Mouse (Mus musculus): ENCODE measurements around the gene Taok1.

DNA sequence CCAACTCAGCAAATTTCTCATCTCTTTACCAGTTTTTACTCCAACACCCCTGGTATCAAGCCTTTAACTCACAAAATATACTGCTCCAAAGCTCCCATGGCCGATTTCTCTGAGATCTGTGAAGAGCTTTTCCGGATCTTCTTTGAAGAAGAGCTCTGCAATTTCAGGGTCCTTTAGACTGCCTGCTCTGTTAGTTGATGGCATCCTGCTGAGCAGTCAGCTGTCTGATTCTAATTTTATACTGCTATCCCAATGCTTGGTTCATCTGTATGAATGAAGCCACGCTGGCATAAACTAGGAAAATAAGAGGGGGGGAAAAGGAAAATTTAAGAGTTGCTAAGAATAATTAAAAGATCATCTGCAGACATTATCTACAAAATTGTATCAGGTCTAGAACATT is 22.4 kb downstream of the Taok1 start:
- TF ChIP-seq MAX (IDR thresholded peaks at IDR 0.05; ENCODE audit: low read depth) (no peak), POLR2A (IDR thresholded peaks at IDR 0.05; ENCODE audit: insufficient read length, low read depth) (no peak), E2F4 (IDR thresholded peaks at IDR 0.05; ENCODE audit: insufficient read depth) (no peak), MYOD1 (IDR thresholded peaks at IDR 0.05; ENCODE audit: control insufficient read depth in 1 of 3, insufficient read length in 2 of 3, low read depth in 2 of 3) (no peak), TCF3 (IDR thresholded peaks at IDR 0.05; ENCODE audit: insufficient read length, low read depth) (no peak)

All from myocyte (in vitro differentiated cells).